Mouse (Mus musculus) thymus, adult 18-20 months (tissue): Measurements from ENCODE around the gene Klhdc1.

Source experiments
- DNase-seq, 2 experiments: peaks; one replicate each; pipeline ENCODE4 v3.0.0; 2022; ENCODE audit warnings: mixed read lengths in 2 of 2

Gene Klhdc1

DNA sequence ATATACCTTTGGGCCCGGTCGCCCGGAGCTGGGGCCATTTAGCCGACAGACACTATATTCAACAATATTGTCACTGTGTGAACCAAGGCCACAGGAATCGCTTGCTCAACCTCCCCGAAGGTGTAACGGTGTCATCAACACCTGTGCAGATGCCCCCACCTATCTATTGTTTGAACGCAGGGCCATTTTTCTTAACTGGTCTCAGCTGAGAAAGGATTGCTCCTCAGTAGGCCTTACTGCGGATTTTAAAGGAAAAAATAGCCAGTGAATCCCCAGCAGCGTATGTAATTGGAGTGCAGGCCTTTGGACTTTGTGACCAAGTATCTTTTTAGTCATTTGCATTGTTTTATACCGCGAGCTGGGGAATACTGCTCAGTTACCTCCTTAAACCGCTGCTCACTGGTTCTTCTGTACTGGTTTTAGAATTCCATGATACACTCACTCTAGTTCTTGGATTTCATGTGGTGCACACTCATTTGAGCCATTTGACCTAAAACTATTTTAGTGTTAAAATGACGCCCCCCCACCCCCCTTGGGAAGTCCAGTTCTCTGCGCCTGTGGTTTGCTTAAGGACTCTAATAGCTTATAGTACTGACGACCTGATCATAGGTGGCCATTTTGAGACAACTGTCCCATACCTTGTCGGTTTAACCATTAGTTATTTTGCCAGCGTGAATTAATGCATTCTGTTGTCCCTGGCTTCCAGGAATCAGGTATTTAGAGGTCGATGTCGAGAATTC is 56.6 kb downstream of the Klhdc1 start:
- no peak for DNase-seq

DNA sequence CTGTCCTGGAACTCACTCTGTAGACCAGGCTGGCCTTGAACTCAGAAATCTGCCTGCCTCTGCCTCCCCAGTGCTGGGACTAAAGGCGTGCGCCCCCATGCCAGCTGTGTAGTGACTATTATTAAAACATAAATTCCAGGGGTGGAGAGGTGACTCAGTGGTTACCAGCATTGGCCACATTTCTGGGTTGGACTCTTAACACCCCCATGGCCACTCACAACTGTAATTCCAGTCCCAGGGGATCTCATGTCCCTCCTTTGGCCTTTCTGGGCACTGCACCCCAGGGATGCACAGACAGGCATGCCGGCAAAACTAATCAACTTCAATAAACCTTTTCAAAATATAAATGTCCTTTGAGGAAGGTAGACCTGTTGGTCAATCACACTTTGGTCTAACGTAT is 57.3 kb downstream of the Klhdc1 start:
- DNase-seq: no peak

DNA sequence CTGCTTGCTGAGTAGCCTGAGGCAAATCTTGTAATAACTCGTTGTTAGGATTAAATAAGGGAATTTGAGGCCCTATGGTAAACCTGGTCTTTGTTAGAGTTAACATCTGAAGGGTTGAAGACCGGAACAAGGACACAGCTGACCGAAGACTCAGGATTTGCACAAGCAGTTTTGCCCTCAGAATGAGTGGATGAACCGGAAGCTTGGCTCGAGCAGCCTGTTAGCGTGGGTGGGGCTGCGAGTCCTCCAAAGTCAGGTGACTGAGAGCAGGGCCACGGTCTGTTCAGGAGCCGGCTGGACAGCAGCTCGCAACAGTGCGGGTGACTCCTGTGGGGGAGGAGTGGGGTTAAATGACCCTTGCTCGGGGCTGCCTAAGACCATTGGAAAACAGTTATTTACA is 58.3 kb downstream of the Klhdc1 start:
- DNase-seq: no peak

DNA sequence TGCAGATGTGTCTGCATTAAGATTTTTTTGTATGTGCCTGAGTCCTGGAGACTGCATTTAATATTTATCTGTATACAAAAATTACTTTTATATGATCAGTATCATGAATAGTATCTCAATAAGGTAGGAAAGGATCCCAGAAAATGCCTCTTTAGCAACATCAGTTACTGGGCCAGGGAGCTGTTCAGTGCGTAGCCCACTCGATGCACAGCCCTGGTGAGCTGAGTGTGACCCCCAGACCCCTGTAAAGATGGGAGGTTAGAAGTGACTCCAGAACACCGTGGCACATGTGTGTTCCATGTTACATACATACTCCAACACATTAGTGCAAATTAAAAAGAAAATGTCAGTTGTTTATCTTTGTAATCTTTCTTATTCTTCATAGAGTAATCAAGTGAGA is 58.9 kb downstream of the Klhdc1 start:
- DNase-seq: no peak

DNA sequence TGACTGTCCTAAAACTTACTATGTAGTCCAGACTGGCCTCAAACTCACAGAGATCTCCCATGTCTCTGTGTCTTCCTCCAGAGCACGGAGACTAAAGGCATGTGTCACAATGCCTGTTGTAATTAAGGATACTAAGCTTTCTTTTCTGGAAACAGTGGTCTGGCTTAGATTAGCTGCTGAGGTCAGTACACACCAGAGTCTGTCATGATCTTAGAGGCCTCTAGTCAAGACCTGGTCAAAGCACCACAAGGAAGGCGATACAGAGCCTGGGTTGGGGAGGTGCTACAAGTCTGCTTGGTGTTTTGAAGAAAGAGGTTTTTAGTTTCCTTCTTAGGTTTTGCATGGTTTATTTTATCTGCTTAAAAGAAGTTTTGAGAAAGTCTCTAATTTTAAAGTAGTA is 59.4 kb downstream of the Klhdc1 start:
- no peak for DNase-seq

DNA sequence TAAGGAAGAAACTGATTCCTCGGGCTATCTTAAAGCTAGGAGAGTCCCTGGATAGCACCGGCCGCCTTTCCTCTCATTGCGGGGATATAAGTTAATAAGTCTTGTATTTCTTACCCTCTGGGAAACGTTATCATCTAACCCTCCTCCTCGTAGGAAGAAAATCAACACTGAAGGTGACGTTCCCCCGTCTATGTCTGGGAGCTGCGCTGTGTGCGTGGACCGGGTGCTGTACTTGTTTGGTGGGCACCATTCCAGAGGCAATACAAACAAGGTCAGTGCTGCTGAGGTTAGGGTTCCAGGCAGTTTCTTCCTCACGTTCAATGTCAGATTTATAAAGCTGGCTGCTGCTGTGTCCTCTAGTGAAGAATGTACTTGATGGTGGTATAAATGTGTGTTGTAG is 61.2 kb downstream of the Klhdc1 start:
- DNase-seq: no peak

DNA sequence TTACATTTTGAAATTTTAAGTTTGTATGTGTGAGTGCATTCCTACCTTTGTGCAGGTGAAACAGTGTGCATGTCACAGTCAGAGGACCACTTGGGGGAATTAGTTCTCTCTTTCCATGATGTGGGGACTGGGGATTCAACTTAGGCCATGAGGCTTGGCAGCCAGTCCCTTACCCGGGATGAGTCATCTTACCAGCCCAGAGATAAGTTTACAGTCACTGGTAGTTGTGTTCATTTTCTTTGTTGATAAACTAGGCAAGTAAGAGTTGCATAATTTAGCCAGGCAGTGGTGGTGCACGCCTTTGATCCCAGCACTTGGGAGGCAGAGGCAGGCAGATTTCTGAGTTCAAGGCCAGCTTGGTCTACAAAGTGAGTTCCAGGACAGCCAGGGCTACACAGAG is 63.1 kb downstream of the Klhdc1 start:
- DNase-seq: no peak

DNA sequence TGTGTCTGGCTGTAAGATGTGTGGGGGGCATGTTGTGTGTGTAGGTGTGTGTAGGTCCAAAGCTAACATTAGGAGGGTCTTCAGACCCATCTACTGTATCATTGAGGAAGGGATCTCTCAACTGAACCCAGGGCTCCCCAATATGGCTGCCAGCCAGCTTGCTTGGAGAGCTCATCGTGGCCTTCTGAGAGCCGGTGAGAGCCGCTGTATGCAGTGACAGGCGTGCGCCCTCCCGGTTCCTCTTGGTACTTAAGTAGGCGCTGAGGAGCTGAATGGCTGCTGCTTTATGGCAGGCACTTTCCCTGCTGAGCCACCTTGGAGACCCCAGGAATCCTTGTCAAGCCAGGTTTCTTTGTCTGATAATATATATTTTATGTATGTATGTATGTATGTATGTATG is 65.4 kb downstream of the Klhdc1 start:
- DNase-seq: no peak

DNA sequence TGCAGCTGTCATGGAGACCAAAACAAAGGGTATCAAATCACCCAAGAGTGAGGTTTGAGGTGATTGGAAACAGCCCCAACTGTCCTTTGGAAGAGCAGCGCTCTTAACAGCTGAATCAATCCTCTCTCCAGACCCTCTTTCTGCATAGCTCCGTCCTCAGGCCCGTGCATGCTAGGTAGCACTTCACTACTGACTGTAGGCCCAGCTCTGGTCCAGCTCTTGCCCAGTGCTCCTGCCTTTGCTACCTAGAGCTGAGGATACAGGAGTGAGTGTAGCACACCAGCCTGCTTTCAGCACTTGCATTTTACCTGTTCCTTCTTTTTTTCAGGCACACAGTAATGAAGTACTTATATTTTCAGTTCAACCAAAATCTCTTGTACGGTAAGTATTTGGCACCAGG is 68.7 kb downstream of the Klhdc1 start:
- DNase-seq: no peak

DNA sequence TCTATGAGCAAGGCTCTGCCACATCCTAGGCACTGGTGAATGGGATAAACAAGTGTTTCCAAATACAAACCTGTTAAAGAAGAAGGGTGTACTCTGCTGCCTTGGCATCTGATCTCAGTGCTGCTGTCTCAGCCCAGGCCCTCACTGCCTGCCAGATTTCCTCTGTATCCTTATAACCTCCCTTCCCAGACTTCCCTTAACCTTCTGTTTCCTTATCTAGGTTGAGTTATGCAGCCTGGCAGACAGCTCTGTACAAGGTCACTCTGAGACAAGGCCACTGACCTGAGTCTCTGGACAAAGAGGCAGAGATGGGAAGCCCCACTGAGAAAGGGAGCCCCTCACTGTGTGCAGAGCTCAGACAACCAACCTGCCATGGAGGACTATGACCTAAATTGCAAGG is 77.5 kb downstream of the Klhdc1 start:
- DNase-seq: no peak

DNA sequence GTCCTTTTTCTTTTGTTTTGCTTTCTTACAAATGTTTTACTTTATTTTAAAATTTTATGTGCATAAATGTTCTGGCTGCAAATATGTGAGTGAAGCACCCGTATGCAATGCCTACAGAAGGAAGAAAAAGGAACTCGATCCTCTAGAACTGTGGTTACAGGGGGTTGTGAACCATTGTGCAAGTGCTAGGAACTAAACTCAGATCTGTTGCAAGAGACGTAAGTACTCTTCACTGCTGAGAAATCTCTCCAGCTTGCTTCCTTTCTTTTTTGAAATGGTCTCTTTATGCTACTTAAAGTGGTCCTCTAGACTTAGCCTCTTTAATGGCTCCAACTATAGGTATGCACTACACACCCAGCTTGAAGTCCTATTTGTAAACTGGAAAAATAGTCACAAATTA is 90.2 kb downstream of the Klhdc1 start:
- DNase-seq: no peak

DNA sequence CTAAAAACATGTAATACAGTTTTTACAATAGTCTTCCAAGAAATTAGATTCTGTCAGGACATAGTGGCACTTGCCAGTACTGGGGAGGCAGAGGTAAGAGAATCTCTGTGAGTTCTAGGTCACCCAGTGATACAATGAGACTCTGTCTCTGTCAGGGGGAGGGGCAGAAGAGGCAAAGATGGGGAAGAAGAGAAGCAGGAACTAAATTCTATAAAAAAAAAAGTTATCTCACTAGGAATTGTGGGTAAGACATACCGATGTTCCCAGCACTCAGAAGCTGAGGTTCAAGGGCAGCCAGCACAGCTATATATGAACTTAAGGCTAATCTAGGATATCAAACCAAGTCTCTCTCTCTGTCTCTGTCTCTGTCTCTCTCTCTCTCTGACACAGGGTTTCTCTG is 91.2 kb downstream of the Klhdc1 start:
- no peak for DNase-seq

DNA sequence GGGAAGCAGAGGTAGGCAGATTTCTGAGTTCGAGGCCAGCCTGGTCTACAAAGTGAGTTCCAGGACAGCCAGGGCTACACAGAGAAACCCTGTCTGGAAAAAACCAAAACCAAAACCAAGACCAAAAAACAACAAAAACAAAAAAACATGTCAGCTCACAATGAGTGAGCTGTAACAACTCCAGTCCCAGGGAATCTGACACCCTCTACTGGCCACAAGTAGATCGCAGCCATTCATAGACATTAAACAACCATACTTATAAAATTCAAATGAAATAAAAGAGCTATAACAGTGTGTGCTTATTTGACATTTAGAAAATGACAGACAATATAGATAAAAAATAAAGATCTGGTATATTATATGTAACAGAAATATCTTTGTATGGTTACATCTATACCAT is 92.6 kb downstream of the Klhdc1 start:
- DNase-seq: no peak
